Mouse (Mus musculus) embryonic facial prominence, embryonic 12.5 days (tissue): Measurements from ENCODE around the gene Erp29. TPM values are rescaled to one million over a fixed set of nuclear protein-coding genes. Genes with fewer than 3 reads are reported as not detected.

Experiments
- ATAC-seq: fragments of 200-750 bp; cut with Nextera tagmentation; 2 replicates; pipeline ENCODE4 v1.8.0; 2017; ENCODE audit not compliant: insufficient number of reproducible peaks, insufficient read depth, low FRiP score, low TSS enrichment
- H3K27ac ChIP-seq: fragments of 300-500 bp; sonication (generic); 2 replicates; pipeline ENCODE4 v1.5.1; 2016; ENCODE audit warnings: mild to moderate bottlenecking
- H3K27me3 ChIP-seq: fragments of 300-500 bp; sonication (generic); 2 replicates; pipeline ENCODE4 v1.6.1; 2016; ENCODE audit warnings: mild to moderate bottlenecking, moderate library complexity
- H3K36me3 ChIP-seq: fragments of 300-500 bp; sonication (generic); 2 replicates; pipeline ENCODE4 v1.6.1; 2016; ENCODE audit warnings: mild to moderate bottlenecking
- H3K4me1 ChIP-seq: fragments of 300-500 bp; sonication (generic); 2 replicates; pipeline ENCODE4 v1.6.1; 2016
- H3K4me2 ChIP-seq: fragments of 300-500 bp; sonication (generic); replicated peaks from 2 replicates; pipeline ENCODE4 v1.6.1; 2016; ENCODE audit warnings: mild to moderate bottlenecking, moderate library complexity
- H3K4me3 ChIP-seq: fragments of 300-500 bp; sonication (generic); 2 replicates; pipeline ENCODE4 v1.5.1; 2016; ENCODE audit warnings: mild to moderate bottlenecking
- H3K9ac ChIP-seq: fragments of 300-500 bp; sonication (generic); 2 replicates; pipeline ENCODE4 v1.6.1; 2016; ENCODE audit warnings: mild to moderate bottlenecking, moderate library complexity
- H3K9me3 ChIP-seq: fragments of 300-500 bp; sonication (generic); 2 replicates; pipeline ENCODE4 v1.6.1; 2016; ENCODE audit warnings: mild to moderate bottlenecking, moderate library complexity
- WGBS: fragments of 180-500 bp; shearing (Covaris S2); methylation state at CpG from one replicate; pipeline ENCODE4 v1.1.7; 2016; 5-methylcytosine and 5-hydroxymethylcytosine counted together
- polyA plus RNA-seq: library from polyadenylated mRNA; unstranded; fragments of >200 nt; fragmentation: Nextera tagmentation; extraction: Ambion mirVana; gene quantifications from 2 replicates; pipeline ENCODE4 v1.2.1, GENCODE M21; 2016

The Erp29 gene
- polyA plus RNA-seq, 1 experiment from 2014 or later: 135 TPM

DNA sequence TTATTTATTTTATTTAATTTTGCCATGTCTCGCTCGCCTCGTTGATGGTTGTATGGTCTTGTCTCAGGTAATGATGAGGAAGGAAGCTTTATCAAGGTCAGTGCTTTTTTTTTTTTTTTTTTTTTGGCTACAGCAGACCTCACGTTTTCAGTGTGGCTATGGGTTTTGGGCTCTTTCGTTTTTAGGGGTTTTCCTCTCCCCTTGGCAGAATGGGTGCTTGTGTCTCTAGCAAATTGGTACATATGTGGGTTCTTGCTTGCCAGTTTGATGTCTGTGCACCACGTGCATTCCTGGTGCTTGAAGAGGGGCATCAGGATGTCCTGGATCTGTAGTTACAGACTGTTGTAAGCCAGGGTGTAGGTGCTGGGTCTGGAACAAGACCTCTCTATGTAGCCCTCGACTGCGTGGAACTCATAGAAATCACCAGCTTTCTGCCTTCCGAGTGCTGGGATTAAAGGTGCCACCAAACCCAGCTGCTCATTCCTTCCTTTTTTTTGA, 53.3 kb downstream of the Erp29 start:
- ATAC-seq: no peak
- peak overlapping the region; percentile 67 for H3K4me3 ChIP-seq
- WGBS: 56% methylated on average over 9 of the region's 9 CpGs
- peaks cover 13% of the 10 kb centered on the region; the same call in 1 of the 2 replicates for H3K36me3 ChIP-seq
- H3K9ac ChIP-seq: peak overlapping the region; percentile 71
- H3K27me3 ChIP-seq: no peaks in the 10 kb centered on the region
- peaks cover 11% of the 10 kb centered on the region for H3K4me1 ChIP-seq
- peak overlapping the region; percentile 95 for H3K4me2 ChIP-seq
- no peak overlapping the region for H3K27ac ChIP-seq
- no peaks in the 10 kb centered on the region for H3K9me3 ChIP-seq

DNA sequence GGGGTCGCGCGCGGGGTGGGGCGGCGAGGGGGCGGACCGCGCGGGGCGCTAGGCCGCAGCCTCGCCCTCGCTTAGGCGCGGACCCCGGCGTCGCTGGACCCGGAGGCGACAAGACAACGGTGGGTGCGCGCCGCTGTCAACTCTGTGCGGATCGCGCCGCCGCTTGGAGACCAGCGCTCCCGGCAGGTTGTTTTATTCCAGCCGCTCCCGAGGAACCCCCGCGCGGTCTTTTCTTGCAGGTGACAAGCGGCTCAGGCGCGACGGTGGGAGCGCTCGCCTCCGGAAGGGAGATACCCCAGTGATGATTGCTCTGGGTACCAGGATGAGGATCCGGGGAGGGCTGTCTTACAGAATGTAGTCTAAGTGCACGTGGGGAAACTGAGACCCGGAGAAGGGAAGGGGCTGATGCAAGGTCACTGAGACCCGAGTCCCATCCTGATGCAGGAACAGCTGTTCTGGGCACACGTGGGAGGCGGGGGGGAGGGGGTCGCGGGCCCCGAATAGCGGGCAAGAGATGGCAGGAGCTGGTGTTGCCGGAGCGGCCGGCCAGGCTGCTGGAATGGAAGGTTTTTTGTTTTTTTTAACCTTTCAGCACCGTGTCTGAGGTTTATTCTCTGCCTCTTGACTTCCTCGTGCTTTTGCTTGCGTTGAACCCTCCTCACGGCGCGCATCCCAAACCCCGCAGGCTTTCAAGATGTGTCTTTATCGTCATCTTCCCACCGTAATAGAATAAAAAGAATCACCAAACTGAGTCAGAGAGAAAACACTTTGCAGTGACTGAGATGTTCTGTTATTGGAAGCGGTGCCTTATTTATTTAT, 54.0 kb downstream of the Erp29 start:
- peaks cover 13% of the 10 kb centered on the region; the same call in 1 of the 2 replicates for H3K36me3 ChIP-seq

DNA sequence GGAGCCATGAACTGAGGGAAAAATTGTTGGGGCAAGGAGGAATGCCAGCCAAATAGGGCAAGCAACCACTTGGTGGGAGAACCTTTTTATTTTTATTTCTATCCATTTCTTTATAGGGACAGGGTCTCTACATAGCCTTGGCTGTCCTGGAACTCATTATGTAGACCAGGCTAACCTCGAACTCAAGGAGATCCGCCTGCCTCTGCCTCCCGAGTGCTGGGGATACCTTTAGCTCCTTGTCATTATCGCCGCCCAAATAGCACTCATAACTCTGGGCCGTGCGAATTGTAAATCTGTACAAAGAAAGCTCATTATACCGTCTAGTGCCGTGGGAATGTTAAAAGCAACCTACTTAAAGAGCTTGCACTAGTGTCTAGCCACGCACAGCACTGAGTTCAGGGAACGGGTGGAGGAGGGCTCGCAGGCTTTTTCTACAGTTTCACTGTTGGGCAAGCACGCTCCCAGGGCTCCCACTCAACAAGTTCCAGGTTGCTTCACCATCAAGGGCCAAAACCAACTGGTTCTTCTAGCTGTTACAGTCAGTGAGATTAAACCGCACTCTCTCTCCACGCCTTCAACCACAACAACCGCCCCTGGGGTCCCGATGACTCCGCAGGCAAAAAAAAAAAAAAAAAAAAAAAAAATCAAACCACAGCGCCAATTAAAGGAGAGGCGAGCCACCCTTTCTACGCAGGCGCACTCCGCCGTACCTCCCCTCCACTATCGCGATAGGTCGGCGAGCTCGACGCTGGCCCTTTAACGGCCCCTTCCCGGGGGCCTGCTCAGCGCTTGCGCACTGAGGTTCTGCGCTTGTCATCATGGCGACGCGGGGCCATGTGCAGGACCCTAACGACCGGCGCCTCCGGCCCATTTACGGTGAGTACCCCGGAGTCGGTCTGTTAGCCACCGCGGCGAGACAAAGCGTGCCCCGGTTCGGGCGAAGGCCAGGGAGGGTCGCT, 54.8 kb downstream of the Erp29 start, which contains the start of gene Naa25:
Naa25 (plus strand) TSS at position 750 of the 959 bp plus-strand sequence.
- peaks cover 13% of the 10 kb centered on the region; the same call in 1 of the 2 replicates for H3K36me3 ChIP-seq
- no peaks in the 10 kb centered on the region for H3K9me3 ChIP-seq
- peak within 1 kb of the TSS; percentile 95 for H3K4me2 ChIP-seq
- H3K27me3 ChIP-seq: no peaks in the 10 kb centered on the region
- peak; percentile 90 for ATAC-seq
- peak within 1 kb of the TSS; percentile 67 for H3K4me3 ChIP-seq
- H3K4me1 ChIP-seq: peaks cover 11% of the 10 kb centered on the region
- peak within 1 kb of the TSS; percentile 71 for H3K9ac ChIP-seq
- H3K27ac ChIP-seq: peak within 1 kb of the TSS; percentile 92
- WGBS: 10% methylated on average over 53 of the region's 53 CpGs

More for the DNA sequence above, 54.0 kb downstream of the Erp29 start:
- Histone ChIP-seq H3K9me3 (no peaks in the 10 kb centered on the region), H3K4me1 (peaks cover 11% of the 10 kb centered on the region), H3K4me3 (peak overlapping the region; percentile 67), H3K4me2 (peak overlapping the region; percentile 95), H3K9ac (peak overlapping the region; percentile 71), H3K27ac (no peak overlapping the region; the same call in 1 of the 2 replicates), H3K27me3 (no peaks in the 10 kb centered on the region)
- WGBS: under 1% methylated on average over 67 of the region's 67 CpGs
- peak; percentile 58 for ATAC-seq

DNA sequence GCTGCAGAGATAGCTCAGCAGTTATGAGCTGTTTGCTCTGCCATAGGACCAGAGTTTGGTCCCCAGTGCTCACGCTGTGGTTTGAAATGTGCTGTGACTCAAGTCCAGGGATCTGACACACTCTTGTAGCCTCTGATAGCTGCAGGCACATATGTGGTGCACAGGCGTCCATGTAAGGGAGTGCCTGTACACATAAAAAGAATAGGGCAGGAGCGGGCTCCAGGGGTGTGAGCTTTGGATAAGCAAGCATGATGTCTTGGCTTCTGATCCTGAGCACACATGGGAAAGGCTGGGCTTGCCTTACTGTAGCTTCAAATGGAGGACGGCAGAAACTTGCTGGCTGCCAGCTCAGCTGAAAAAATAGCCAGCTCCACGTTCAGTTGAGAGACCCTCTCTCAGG, 56.7 kb downstream of the Erp29 start:
- H3K4me3 ChIP-seq: no peak overlapping the region
- no peaks in the 10 kb centered on the region for H3K9me3 ChIP-seq
- ATAC-seq: no peak
- no peak overlapping the region for H3K27ac ChIP-seq
- H3K4me1 ChIP-seq: peaks cover 11% of the 10 kb centered on the region
- H3K27me3 ChIP-seq: no peaks in the 10 kb centered on the region
- 73% methylated on average over 5 of the region's 5 CpGs for WGBS
- H3K9ac ChIP-seq: no peak overlapping the region
- H3K36me3 ChIP-seq: no peaks in the 10 kb centered on the region
- no peak overlapping the region for H3K4me2 ChIP-seq

DNA sequence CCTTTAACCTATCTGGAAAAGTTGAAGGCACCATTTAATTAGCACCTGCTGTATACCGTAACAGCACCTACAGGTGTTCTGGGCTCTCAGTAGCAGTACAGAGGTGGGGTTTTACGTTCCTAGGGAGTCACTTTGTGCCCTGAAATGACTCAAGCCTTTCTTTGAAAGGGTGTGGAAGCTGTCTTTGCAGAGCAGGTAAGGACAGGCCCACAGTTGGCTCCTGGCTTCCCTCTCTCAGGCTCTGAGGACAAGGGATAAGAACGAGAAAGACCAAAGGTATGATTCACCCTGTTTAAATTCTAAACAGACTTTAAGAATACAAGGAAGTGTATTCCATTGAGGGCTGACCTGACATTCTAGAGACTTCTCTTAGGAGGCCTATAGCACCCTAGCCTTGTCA, 58.9 kb downstream of the Erp29 start:
- no peaks in the 10 kb centered on the region for H3K27me3 ChIP-seq
- WGBS: 77% methylated on average over 3 of the region's 3 CpGs
- H3K27ac ChIP-seq: no peak overlapping the region
- H3K36me3 ChIP-seq: no peaks in the 10 kb centered on the region
- no peaks in the 10 kb centered on the region for H3K9me3 ChIP-seq
- H3K9ac ChIP-seq: no peak overlapping the region
- no peak for ATAC-seq
- H3K4me2 ChIP-seq: no peak overlapping the region
- no peak overlapping the region for H3K4me3 ChIP-seq
- no peaks in the 10 kb centered on the region; the same call in 1 of the 2 replicates for H3K4me1 ChIP-seq

DNA sequence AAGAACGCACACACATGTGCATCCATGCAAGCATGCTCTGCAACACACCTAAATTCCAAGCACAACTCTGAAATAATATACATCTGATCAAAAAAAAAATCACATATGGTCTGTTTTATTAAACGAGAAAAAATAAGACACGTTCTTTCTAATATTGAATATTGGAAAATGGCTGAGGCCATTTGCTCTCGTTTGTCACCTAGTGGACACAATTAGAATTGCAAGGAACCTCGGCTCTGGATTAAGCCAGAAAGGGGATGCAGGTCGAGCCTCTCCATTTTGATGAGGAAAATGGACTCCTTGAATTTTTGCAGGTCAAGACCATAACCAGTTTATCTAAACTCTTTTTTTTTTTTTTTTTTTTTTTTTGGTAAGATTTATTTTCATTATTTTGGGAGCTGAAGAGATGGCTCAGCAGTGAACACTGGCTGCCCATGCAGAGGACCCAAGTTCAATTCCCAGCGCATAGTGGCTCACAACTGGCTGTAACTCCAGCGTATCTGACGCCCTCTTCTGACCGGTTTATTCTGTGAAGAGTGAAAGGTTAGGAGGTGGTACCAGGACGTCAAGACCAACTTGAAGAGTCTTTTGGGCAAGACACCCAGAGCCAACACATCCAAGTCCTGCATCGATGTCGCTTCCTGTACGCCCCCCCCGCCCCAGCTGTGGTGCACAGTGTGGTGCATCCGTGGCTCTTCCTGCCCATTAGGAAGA, 59.5 kb downstream of the Erp29 start:
- Histone ChIP-seq H3K4me2 (no peak overlapping the region), H3K4me1 (no peaks in the 10 kb centered on the region), H3K4me3 (no peak overlapping the region), H3K27me3 (no peaks in the 10 kb centered on the region), H3K9me3 (no peaks in the 10 kb centered on the region), H3K9ac (no peak overlapping the region), H3K27ac (no peak overlapping the region), H3K36me3 (no peaks in the 10 kb centered on the region)
- no peak for ATAC-seq
- 54% methylated on average over 16 of the region's 16 CpGs for WGBS

DNA sequence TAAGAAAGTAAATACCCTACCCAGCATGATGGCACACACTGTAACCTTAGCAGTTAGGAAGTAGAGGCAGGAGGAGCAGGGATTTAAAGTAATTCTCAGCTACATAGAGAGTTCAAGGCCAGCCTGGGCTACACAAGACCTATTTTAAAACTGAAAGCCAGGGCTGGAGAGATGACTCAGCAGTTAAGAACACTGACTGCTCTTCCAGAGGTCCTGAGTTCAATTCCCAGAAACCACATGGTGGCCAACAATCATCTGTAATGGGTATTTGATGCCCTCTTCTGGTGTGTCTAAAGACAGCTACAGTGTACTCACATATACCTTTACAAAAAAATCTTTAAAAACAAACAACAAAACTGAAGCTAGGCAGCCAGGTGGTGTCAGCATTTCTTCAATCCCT, 62.6 kb downstream of the Erp29 start:
- Histone ChIP-seq H3K9ac (no peak overlapping the region), H3K9me3 (no peaks in the 10 kb centered on the region)
- ATAC-seq: no peak

DNA sequence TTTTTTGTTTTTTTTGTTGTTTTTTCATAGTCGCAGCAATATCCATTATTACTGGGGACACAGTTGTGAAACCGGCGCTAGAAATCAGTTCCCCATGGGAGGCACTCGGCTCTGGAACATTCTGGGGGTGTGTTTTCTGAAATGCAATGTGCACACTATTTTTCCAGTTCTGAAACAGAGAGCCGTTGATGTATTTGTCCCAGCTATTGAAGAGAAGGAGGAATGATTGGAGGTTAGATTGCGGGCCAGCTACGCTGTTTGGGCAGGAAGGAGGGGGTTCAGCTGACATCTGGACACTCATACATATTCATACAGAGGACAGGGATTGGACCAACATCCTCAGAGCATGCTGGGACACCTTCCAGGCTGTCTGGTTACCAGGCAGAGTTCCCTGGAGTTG, 63.2 kb downstream of the Erp29 start:
- no peak overlapping the region for H3K4me2 ChIP-seq
- H3K4me3 ChIP-seq: no peak overlapping the region
- 62% methylated on average over 7 of the region's 7 CpGs for WGBS
- no peaks in the 10 kb centered on the region for H3K9me3 ChIP-seq
- H3K27me3 ChIP-seq: no peaks in the 10 kb centered on the region
- H3K36me3 ChIP-seq: no peaks in the 10 kb centered on the region
- no peak for ATAC-seq
- H3K9ac ChIP-seq: no peak overlapping the region
- H3K27ac ChIP-seq: no peak overlapping the region
- H3K4me1 ChIP-seq: peaks cover 7% of the 10 kb centered on the region; the same call in 1 of the 2 replicates

More for the DNA sequence above, 62.6 kb downstream of the Erp29 start:
- H3K36me3 ChIP-seq: no peaks in the 10 kb centered on the region
- no peak overlapping the region for H3K27ac ChIP-seq
- peaks cover 3% of the 10 kb centered on the region; the same call in 1 of the 2 replicates for H3K4me1 ChIP-seq
- no peak overlapping the region for H3K4me3 ChIP-seq
- H3K4me2 ChIP-seq: no peak overlapping the region
- H3K27me3 ChIP-seq: no peaks in the 10 kb centered on the region

DNA sequence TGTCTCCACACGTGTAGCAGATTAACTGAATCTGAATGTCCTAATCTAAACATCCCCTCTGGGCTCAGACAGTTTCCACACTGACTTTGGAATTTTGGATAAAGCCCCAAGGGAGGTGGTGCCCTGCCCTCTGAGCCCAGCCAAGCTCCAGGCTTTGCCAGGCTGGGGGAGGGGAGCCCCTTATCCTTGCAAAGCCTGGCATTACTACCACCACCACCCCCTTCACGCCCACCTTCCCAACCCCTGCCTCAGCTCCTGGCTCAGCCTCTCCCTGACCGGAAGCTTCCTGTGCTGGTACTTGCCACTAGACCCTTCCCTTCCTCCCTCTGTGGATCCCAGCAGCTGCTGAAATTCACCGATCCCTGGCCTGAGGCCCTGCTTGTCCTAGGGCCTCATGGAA, 65.2 kb downstream of the Erp29 start:
- Histone ChIP-seq H3K27me3 (no peaks in the 10 kb centered on the region), H3K4me1 (peaks cover 7% of the 10 kb centered on the region; the same call in 1 of the 2 replicates), H3K4me2 (no peak overlapping the region), H3K4me3 (no peak overlapping the region), H3K9me3 (no peaks in the 10 kb centered on the region), H3K27ac (no peak overlapping the region), H3K9ac (no peak overlapping the region), H3K36me3 (no peaks in the 10 kb centered on the region)
- WGBS: 29% methylated on average over 4 of the region's 4 CpGs
- ATAC-seq: no peak

DNA sequence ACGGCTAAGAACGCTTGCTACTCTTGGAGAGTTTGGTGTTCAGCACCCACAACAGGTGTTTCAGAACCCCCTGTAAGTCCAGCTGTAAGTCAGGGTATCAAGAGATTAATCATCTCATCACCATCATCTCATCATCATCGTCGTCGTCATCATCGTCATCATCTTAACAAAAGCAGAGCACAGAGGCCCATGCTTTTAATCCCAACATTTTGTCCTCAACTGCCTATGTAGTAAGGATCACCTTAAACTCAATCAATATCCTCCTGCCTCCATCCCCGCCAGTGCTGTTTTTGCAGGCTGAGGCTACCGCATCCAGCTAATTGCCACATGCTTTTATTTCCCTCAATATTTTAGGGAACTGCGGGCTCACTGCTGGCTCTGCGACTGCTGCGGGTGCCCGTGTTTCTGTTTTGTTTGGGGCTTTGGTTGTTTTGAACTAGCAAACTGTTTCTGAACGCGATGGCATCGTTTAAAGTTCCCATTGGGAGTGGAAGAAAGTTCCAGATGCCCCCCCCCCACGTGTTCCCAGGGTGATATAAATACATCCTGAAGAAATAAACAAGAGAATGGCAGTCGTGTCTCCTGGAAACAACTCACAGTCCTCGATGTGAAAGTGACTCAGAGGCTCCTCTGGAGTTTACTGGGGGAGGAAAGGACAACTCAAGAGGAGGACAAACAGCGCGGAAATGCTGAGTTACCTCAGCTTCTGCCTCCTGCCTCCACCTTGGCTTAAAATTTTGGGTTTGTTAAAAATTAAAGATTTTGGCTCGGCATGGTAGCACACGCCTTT, 66.0 kb downstream of the Erp29 start:
- Histone ChIP-seq H3K27ac (no peak overlapping the region), H3K27me3 (no peaks in the 10 kb centered on the region), H3K4me1 (peaks cover 7% of the 10 kb centered on the region; the same call in 1 of the 2 replicates), H3K9me3 (no peaks in the 10 kb centered on the region), H3K9ac (peak overlapping the region; percentile 89; the same call in 1 of the 2 replicates), H3K4me3 (peak overlapping the region; percentile 81), H3K4me2 (peak overlapping the region; percentile 73), H3K36me3 (peaks cover 6% of the 10 kb centered on the region)
- 32% methylated on average over 22 of the region's 22 CpGs for WGBS
- no peak for ATAC-seq
